Mouse (Mus musculus) C2C12 (cell line): ENCODE data around the gene Dexi. TPM values are rescaled to one million over a fixed set of nuclear protein-coding genes. Genes with fewer than 3 reads are reported as not detected.

ENCODE experiments used
- H3K27me3 ChIP-seq: one replicate; pipeline ENCODE4 v1.6.1; 2011; ENCODE audit not compliant: control insufficient read depth, insufficient read depth, insufficient read length
- H3K36me3 ChIP-seq: one replicate; pipeline ENCODE4 v1.6.1; 2011; ENCODE audit not compliant: control insufficient read depth, insufficient read depth
- H3K4me3 ChIP-seq: one replicate; pipeline ENCODE4 v1.5.1; 2011; ENCODE audit warnings: mild to moderate bottlenecking, control low read depth; ENCODE audit not compliant: poor library complexity, insufficient read depth, severe bottlenecking
- H3K79me2 ChIP-seq: one replicate; pipeline ENCODE4 v1.6.1; 2011; ENCODE audit not compliant: control insufficient read depth, insufficient read depth
- H3K79me3 ChIP-seq: one replicate; pipeline ENCODE4 v1.6.1; 2011; ENCODE audit warnings: low read depth, control low read depth
- H3ac ChIP-seq: one replicate; pipeline ENCODE3; 2011; ENCODE audit warnings: low read depth; ENCODE audit not compliant: control insufficient read depth, insufficient read length
- CEBPB ChIP-seq: IDR thresholded peaks from one replicate; pipeline ENCODE4 v1.6.1; 2011; ENCODE audit warnings: low read depth, mild to moderate bottlenecking, control low read depth, moderate library complexity
- CTCF ChIP-seq: IDR thresholded peaks from one replicate; pipeline ENCODE4 v1.5.1; 2011; ENCODE audit not compliant: control insufficient read depth, insufficient read depth, insufficient read length
- FOSL1 ChIP-seq: IDR thresholded peaks from one replicate; pipeline ENCODE4 v1.8.0; 2011; ENCODE audit warnings: mild to moderate bottlenecking, low read length; ENCODE audit not compliant: poor library complexity, insufficient read depth, severe bottlenecking
- MAX ChIP-seq: IDR thresholded peaks from one replicate; pipeline ENCODE4 v1.6.1; 2011; ENCODE audit warnings: mild to moderate bottlenecking, control low read depth
- MYOD1 ChIP-seq: IDR thresholded peaks from one replicate; pipeline ENCODE4 v1.6.1; 2011; ENCODE audit warnings: low read depth; ENCODE audit not compliant: control insufficient read depth, insufficient read length
- MYOG ChIP-seq: IDR thresholded peaks from one replicate; pipeline ENCODE4 v1.6.1; 2011; ENCODE audit not compliant: control insufficient read depth, insufficient read length; ENCODE audit errors: extremely low read depth
- USF1 ChIP-seq: IDR thresholded peaks from one replicate; pipeline ENCODE4 v1.6.1; 2011; ENCODE audit warnings: low read depth, mild to moderate bottlenecking, control low read depth, moderate library complexity
- polyA plus RNA-seq: library from polyadenylated mRNA; unstranded; fragments of >200 nt; fragmentation: generic; extraction: Trizol; gene quantifications from one replicate; pipeline ENCODE4 v1.2.1, GENCODE M21; 2012; ENCODE audit warnings: missing spikeins

Dexi gene
- polyA plus RNA-seq, 1 experiment, result 17.1 TPM

GRCm38 (mm10) chr16:10525610-10525980 lies 17.3 kb downstream of the Dexi start:
- no peaks in the 10 kb centered on the region for H3K79me2 ChIP-seq
- no peaks in the 10 kb centered on the region for H3K36me3 ChIP-seq
- H3K79me3 ChIP-seq, result no peaks in the 10 kb centered on the region
- TF ChIP-seq MYOD1, result no peak
- no peak for TF ChIP-seq MAX
- no peak overlapping the region for H3K4me3 ChIP-seq
- H3ac ChIP-seq, result no peak overlapping the region
- no peaks in the 10 kb centered on the region for H3K27me3 ChIP-seq

DNA sequence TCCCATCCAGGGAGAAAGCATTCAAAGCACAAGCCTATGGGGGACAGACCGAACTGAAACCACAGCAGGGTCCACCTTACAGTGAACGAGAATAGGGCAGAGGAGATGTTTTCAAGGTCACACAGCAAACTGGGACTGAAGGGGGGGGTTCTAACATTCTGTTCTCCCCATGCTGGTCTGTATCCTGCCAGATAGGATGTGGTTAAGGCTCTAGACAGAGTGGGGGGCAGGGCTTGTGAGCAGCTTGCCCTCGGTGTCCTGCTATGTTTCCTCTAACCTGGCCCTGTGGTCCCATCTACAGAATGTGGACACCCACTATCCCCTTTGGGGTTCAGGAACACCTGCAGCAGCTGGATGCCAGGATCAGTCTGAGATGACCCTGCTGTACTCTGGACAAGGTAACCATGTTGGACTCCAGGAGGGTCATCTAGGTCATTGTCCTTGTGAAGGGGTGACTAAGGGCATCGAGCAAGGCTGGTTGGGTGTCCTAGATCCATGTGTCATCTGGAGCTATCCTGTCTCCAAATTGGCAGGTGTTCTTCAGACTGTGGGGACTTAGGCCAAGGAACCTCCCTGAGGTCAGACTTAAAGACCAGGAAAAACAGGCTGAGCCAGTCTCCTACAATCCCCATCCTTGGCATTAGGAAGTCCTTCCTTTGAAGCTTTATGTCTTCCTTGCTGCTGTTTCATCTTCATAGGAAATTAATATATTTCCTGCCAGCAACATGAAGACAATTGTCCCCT lies 17.8 kb downstream of the Dexi start:
- H3K79me2 ChIP-seq, result no peaks in the 10 kb centered on the region
- H3K4me3 ChIP-seq, result no peak overlapping the region
- no peaks in the 10 kb centered on the region for H3K79me3 ChIP-seq
- no peak for TF ChIP-seq USF1
- no peak for TF ChIP-seq MAX
- no peak for TF ChIP-seq CEBPB
- TF ChIP-seq MYOG, result no peak
- no peak for TF ChIP-seq FOSL1
- no peak for TF ChIP-seq CTCF
- TF ChIP-seq MYOD1, result no peak
- no peaks in the 10 kb centered on the region for H3K36me3 ChIP-seq
- no peaks in the 10 kb centered on the region for H3K27me3 ChIP-seq
- H3ac ChIP-seq, result no peak overlapping the region

- Histone ChIP-seq H3K79me3 (no peaks in the 10 kb centered on the region), H3K79me2 (no peaks in the 10 kb centered on the region), H3ac (no peak overlapping the region), H3K36me3 (no peaks in the 10 kb centered on the region), H3K27me3 (no peaks in the 10 kb centered on the region), H3K4me3 (no peak overlapping the region)
- TF ChIP-seq FOSL1 (no peak), MYOD1 (no peak), CTCF (no peak), CEBPB (no peak), MYOG (no peak)
These were observed 19.2 kb downstream of the Dexi start for GRCm38 (mm10) chr16:10523650-10524049.

- TF ChIP-seq MYOD1, result no peak
- TF ChIP-seq CTCF, result peak; percentile 41
- Histone ChIP-seq H3K27me3 (no peaks in the 10 kb centered on the region), H3K36me3 (no peaks in the 10 kb centered on the region), H3K79me3 (no peaks in the 10 kb centered on the region), H3K4me3 (no peak overlapping the region), H3K79me2 (no peaks in the 10 kb centered on the region), H3ac (no peak overlapping the region)
These were observed 20.0 kb downstream of the Dexi start for GRCm38 (mm10) chr16:10522811-10523210.

DNA sequence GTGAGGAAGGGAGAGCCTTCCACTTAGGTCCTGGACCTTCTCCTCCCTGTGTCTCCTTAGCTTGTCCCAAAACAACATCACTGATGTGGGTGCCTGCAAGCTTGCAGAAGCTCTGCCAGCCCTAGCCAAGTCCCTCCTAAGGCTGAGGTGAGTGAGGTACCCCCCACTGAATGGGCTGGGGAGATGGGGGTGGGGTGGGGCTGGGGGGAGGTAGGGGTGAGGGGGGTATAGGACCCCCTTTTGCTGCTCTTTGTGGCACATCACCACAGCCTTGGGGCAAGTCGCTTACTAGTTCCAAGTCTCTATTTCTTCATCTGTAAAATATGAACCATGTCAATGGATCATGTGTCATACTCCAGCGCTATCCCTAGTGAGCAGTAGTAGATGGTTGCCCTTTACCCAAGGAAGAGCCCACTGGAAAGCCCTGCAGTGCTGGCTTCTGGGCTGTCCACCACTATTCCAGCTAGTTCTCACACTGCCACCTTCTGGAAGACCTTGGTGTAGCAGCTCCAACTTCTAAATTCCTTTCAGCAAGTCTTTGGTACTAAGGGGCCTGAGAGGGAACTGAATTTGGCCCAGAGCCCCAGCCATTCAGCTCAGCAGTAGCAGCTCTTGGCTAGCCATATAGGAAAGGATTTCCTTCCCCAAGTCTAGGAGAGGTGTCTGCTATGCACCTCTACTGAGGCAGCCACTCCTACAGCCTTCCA lies 21.8 kb downstream of the Dexi start:
- H3K79me3 ChIP-seq, result no peaks in the 10 kb centered on the region
- H3K36me3 ChIP-seq, result no peaks in the 10 kb centered on the region
- no peaks in the 10 kb centered on the region for H3K79me2 ChIP-seq
- TF ChIP-seq CTCF, result peak; percentile 44
- TF ChIP-seq USF1, result no peak
- no peak for TF ChIP-seq MYOD1
- no peak for TF ChIP-seq MAX
- no peak for TF ChIP-seq CEBPB
- no peak for TF ChIP-seq FOSL1
- TF ChIP-seq MYOG, result no peak
- H3K27me3 ChIP-seq, result no peaks in the 10 kb centered on the region
- H3K4me3 ChIP-seq, result no peak overlapping the region
- no peak overlapping the region for H3ac ChIP-seq

- TF ChIP-seq CEBPB (no peak), MYOG (no peak), MYOD1 (no peak), MAX (no peak), CTCF (no peak), USF1 (no peak), FOSL1 (no peak)
- peaks cover 8% of the 10 kb centered on the region for H3K27me3 ChIP-seq
- no peaks in the 10 kb centered on the region for H3K79me3 ChIP-seq
- H3K36me3 ChIP-seq, result no peaks in the 10 kb centered on the region
- H3ac ChIP-seq, result no peak overlapping the region
- no peaks in the 10 kb centered on the region for H3K79me2 ChIP-seq
- no peak overlapping the region for H3K4me3 ChIP-seq
These were observed 24.8 kb downstream of the Dexi start for GRCm38 (mm10) chr16:10518030-10518429.
